Comparison of ENCODE assay signal across 10 mouse cellular contexts in genomic region chr4:117657646-117658045, GRCm38 (mm10). TPM values are rescaled to one million over a fixed set of nuclear protein-coding genes. Genes with fewer than 3 reads are reported as not detected.
DNase-seq lines count a peak whose midpoint lies in the region; ATAC-seq and TF ChIP-seq lines count a peak whose summit lies in the region.
"Had no signal": no experiment of that assay in that cellular context is flagged by ENCODE, and none has a peak within 500 bp of the region (broad histone marks: within the 10 kb centered on the region; RNA-seq: fewer than 3 reads in every experiment).

No protein-coding gene starts in this region.

- 31% methylated on average over 4 of the region's 4 CpGs for WGBS in embryonic facial prominence, embryonic 15.5 days
- WGBS in hindbrain, postnatal 0 days = 47% methylated on average over 4 of the region's 4 CpGs

- 0 out of 2 replicates have a peak, but pooled peaks cover 23% of the 10 kb centered on the region for H3K36me3 ChIP-seq in embryonic facial prominence, embryonic 15.5 days
- H3K36me3 ChIP-seq in hindbrain, postnatal 0 days (ENCODE audit: insufficient read depth, low read length) = no peaks in the 10 kb centered on the region; the same call in 1 of the 2 replicates

- no peak overlapping the region for H3K9ac ChIP-seq in embryonic facial prominence, embryonic 15.5 days
- H3K9ac ChIP-seq in hindbrain, postnatal 0 days (replicated peaks; ENCODE audit: low read length) = no peak overlapping the region
- H3K9ac ChIP-seq: kidney, embryonic 15.5 days had no signal

- H3K4me1 ChIP-seq in embryonic facial prominence, embryonic 15.5 days = peaks cover 45% of the 10 kb centered on the region
- peaks cover 2% of the 10 kb centered on the region; the same call in 1 of the 2 replicates for H3K4me1 ChIP-seq in hindbrain, postnatal 0 days (ENCODE audit: insufficient read depth, low read length)

- peak; percentile 60 to 85 for DNase-seq in left cerebral cortex, postnatal 25 days (ENCODE audit: low spot score in 2 of 2)
- no peak for DNase-seq in left cerebral cortex, postnatal 4 days
- peak; percentile 42 for DNase-seq in hindbrain, postnatal 0 days (ENCODE audit: low spot score)
- peak; percentile 14 for DNase-seq in lung, postnatal 36 days
- DNase-seq in ovary, postnatal 10 days (ENCODE audit: low spot score) = no peak
- no peak for DNase-seq in cerebellum, postnatal 4 days (ENCODE audit: low spot score in 2 of 2)
- DNase-seq: thymus, adult 2 months had no signal

- no peaks in the 10 kb centered on the region for H3K9me3 ChIP-seq in embryonic facial prominence, embryonic 15.5 days (replicated peaks)
- no peaks in the 10 kb centered on the region for H3K9me3 ChIP-seq in hindbrain, postnatal 0 days (ENCODE audit: low read length)
- H3K9me3 ChIP-seq: kidney, embryonic 15.5 days had no signal

- H3K27ac ChIP-seq in embryonic facial prominence, embryonic 15.5 days (replicated peaks) = peak overlapping the region; percentile 65
- peak overlapping the region; percentile 20; the same call in 1 of the 2 replicates for H3K27ac ChIP-seq in hindbrain, postnatal 0 days
- H3K27ac ChIP-seq: kidney, embryonic 15.5 days had no signal

- ATAC-seq in embryonic facial prominence, embryonic 15.5 days (ENCODE audit: insufficient number of reproducible peaks, low FRiP score, low TSS enrichment, low read depth) = peak; percentile 65
- no peak for ATAC-seq in hindbrain, postnatal 0 days
- ATAC-seq in megakaryocyte-erythroid progenitor cell, adult 5-6 weeks (replicated peaks; ENCODE audit: low FRiP score, low TSS enrichment, poor library complexity, severe bottlenecking) = no peak

- no peak overlapping the region for H3K4me2 ChIP-seq in embryonic facial prominence, embryonic 15.5 days (replicated peaks)
- H3K4me2 ChIP-seq in hindbrain, postnatal 0 days (ENCODE audit: low read depth, low read length) = no peak overlapping the region
- H3K4me2 ChIP-seq: kidney, embryonic 15.5 days had no signal

- H3K27me3 ChIP-seq in embryonic facial prominence, embryonic 15.5 days = no peaks in the 10 kb centered on the region
- H3K27me3 ChIP-seq in hindbrain, postnatal 0 days (ENCODE audit: insufficient read depth, low read length) = no peaks in the 10 kb centered on the region
- H3K27me3 ChIP-seq: kidney, embryonic 15.5 days had no signal

- intact Hi-C loops in left cerebral cortex, postnatal 25 days (cut with DNase I) = no loop called here
- intact Hi-C loops in left cerebral cortex, postnatal 4 days (cut with DNase I) = no loop called here

- H3K4me3 ChIP-seq in embryonic facial prominence, embryonic 15.5 days (replicated peaks) = no peak overlapping the region
- no peak overlapping the region for H3K4me3 ChIP-seq in hindbrain, postnatal 0 days (ENCODE audit: low read length)
- H3K4me3 ChIP-seq: kidney, embryonic 15.5 days had no signal

- TF ChIP-seq CTCF in hindbrain, postnatal 0 days (IDR thresholded peaks at IDR 0.05; ENCODE audit: low read depth) = no peak

RNA-seq across cellular contexts. Expression of gene Dmap1, which starts 24.4 kb away (rescaled TPM):
- 10 to 100 TPM; 33.1 to 35.2 TPM for total RNA-seq in left cerebral cortex, postnatal 25 days (2021)
- total RNA-seq in left cerebral cortex, postnatal 4 days (2021) = 10 to 100 TPM; 46.1 to 47.6 TPM
- polyA plus RNA-seq in embryonic facial prominence, embryonic 15.5 days (2015; fragmentation: Nextera tagmentation; extraction: Ambion mirVana) = 53.4 and 57.3 TPM in 2 replicates
- 67.5 and 75.5 TPM in 2 replicates for total RNA-seq in hindbrain, postnatal 0 days (2014; rRNA removed)
- 76.5 and 81.4 TPM in 2 replicates for polyA plus RNA-seq in hindbrain, postnatal 0 days (2015; fragmentation: Nextera tagmentation; extraction: Ambion mirVana)
- 28.2 and 41.6 TPM in 2 replicates for total RNA-seq in megakaryocyte-erythroid progenitor cell, adult 5-6 weeks (2014; fragmentation: Nextera tagmentation)
- 28.0 and 34.6 TPM in 2 replicates for total RNA-seq in megakaryocyte-erythroid progenitor cell, adult 5-6 weeks (2017)

Comparison
In these comparisons a context has a peak if more than half of its experiments do, and no peak if none do; other contexts are left out.
1. DNase-seq: peak in left cerebral cortex, postnatal 25 days (2 of 2), hindbrain, postnatal 0 days (single experiment) and lung, postnatal 36 days (single experiment); none in left cerebral cortex, postnatal 4 days (single experiment), ovary, postnatal 10 days (single experiment) and cerebellum, postnatal 4 days (0 of 2).